Mouse (Mus musculus): Measurements from ENCODE around the gene Itpr1. TPM values are rescaled to one million over a fixed set of nuclear protein-coding genes. Genes with fewer than 3 reads are reported as not detected.
A peak's percentile ranks its signal among the peaks of the same experiment; 100 is the strongest.

Gene Itpr1
- polyA plus RNA-seq, 1 experiment from 2014 or later: 4.0 TPM

- ATAC-seq (ENCODE audit: low FRiP score, low TSS enrichment): peak; percentile 53; the same call in 1 of the 2 replicates
These were observed 223.7 kb downstream of the Itpr1 start for GRCm38 (mm10) chr6:108436608-108437007.

GRCm38 (mm10) chr6:108441290-108441689, 228.4 kb downstream of the Itpr1 start:
- H3K4me1 ChIP-seq (replicated peaks; ENCODE audit: control insufficient read depth, insufficient read depth): no peaks in the 10 kb centered on the region
- TF ChIP-seq CTCF (IDR thresholded peaks at IDR 0.05; ENCODE audit: low read depth) (peak; percentile 51), EP300 (optimal IDR thresholded peaks at IDR 0.05) (no peak)
- no peak overlapping the region for H3K4me3 ChIP-seq (ENCODE audit: low read depth, low read length)
- DNase-seq (ENCODE audit: low spot score) (no peak), ATAC-seq (ENCODE audit: low FRiP score, low TSS enrichment) (no peak)
- no peak overlapping the region for H3K27ac ChIP-seq (replicated peaks)
- H3K36me3 ChIP-seq (ENCODE audit: control insufficient read depth, insufficient read depth, low read length): peaks cover 3% of the 10 kb centered on the region; the same call in 1 of the 2 replicates
- H3K9me3 ChIP-seq (ENCODE audit: control insufficient read depth, low read length): no peaks in the 10 kb centered on the region
- H3K9ac ChIP-seq (ENCODE audit: low read length): no peak overlapping the region
- WGBS: 96% methylated on average over 2 of the region's 2 CpGs
- no peaks in the 10 kb centered on the region for H3K27me3 ChIP-seq (ENCODE audit: control insufficient read depth, insufficient read depth, low read length)
- H3K4me2 ChIP-seq (replicated peaks; ENCODE audit: low read depth): no peak overlapping the region

More at GRCm38 (mm10) chr6:108436608-108437007, 223.7 kb downstream of the Itpr1 start:
- Histone ChIP-seq H3K27ac (replicated peaks) (no peak overlapping the region), H3K9me3 (ENCODE audit: control insufficient read depth, low read length) (no peaks in the 10 kb centered on the region), H3K27me3 (ENCODE audit: control insufficient read depth, insufficient read depth, low read length) (no peaks in the 10 kb centered on the region), H3K4me1 (replicated peaks; ENCODE audit: control insufficient read depth, insufficient read depth) (no peaks in the 10 kb centered on the region), H3K4me3 (ENCODE audit: low read depth, low read length) (no peak overlapping the region), H3K4me2 (replicated peaks; ENCODE audit: low read depth) (no peak overlapping the region), H3K36me3 (ENCODE audit: control insufficient read depth, insufficient read depth, low read length) (peaks cover 3% of the 10 kb centered on the region; the same call in 1 of the 2 replicates), H3K9ac (ENCODE audit: low read length) (no peak overlapping the region)
- TF ChIP-seq EP300 (optimal IDR thresholded peaks at IDR 0.05) (no peak), CTCF (IDR thresholded peaks at IDR 0.05; ENCODE audit: low read depth) (no peak)
- WGBS: 22% methylated on average over 5 of the region's 5 CpGs
- no peak for DNase-seq (ENCODE audit: low spot score)

- Histone ChIP-seq H3K4me2 (replicated peaks; ENCODE audit: low read depth) (no peak overlapping the region), H3K9me3 (ENCODE audit: control insufficient read depth, low read length) (no peaks in the 10 kb centered on the region), H3K4me1 (replicated peaks; ENCODE audit: control insufficient read depth, insufficient read depth) (0 out of 2 replicates have a peak, but pooled peaks cover 3% of the 10 kb centered on the region), H3K36me3 (ENCODE audit: control insufficient read depth, insufficient read depth, low read length) (peaks cover 3% of the 10 kb centered on the region; the same call in 1 of the 2 replicates), H3K27ac (replicated peaks) (no peak overlapping the region), H3K9ac (ENCODE audit: low read length) (no peak overlapping the region), H3K4me3 (ENCODE audit: low read depth, low read length) (no peak overlapping the region), H3K27me3 (ENCODE audit: control insufficient read depth, insufficient read depth, low read length) (no peaks in the 10 kb centered on the region)
- peak; percentile 89 for ATAC-seq (ENCODE audit: low FRiP score, low TSS enrichment)
- DNase-seq (ENCODE audit: low spot score): peak; percentile 43
- TF ChIP-seq CTCF (IDR thresholded peaks at IDR 0.05; ENCODE audit: low read depth) (no peak), EP300 (optimal IDR thresholded peaks at IDR 0.05) (no peak)
- WGBS: 69% methylated on average over 3 of the region's 3 CpGs
These were observed 229.4 kb downstream of the Itpr1 start for GRCm38 (mm10) chr6:108442291-108442690.

GRCm38 (mm10) chr6:108444435-108444834, 231.5 kb downstream of the Itpr1 start:
- 50% methylated on average over 7 of the region's 7 CpGs for WGBS
- TF ChIP-seq CTCF (IDR thresholded peaks at IDR 0.05; ENCODE audit: low read depth) (no peak), EP300 (optimal IDR thresholded peaks at IDR 0.05) (no peak)
- H3K4me1 ChIP-seq (replicated peaks; ENCODE audit: control insufficient read depth, insufficient read depth): peaks cover 3% of the 10 kb centered on the region; the same call in 1 of the 2 replicates
- H3K9me3 ChIP-seq (ENCODE audit: control insufficient read depth, low read length): no peaks in the 10 kb centered on the region
- H3K27me3 ChIP-seq (ENCODE audit: control insufficient read depth, insufficient read depth, low read length): no peaks in the 10 kb centered on the region
- no peak for ATAC-seq (ENCODE audit: low FRiP score, low TSS enrichment)
- peaks cover 3% of the 10 kb centered on the region; the same call in 1 of the 2 replicates for H3K36me3 ChIP-seq (ENCODE audit: control insufficient read depth, insufficient read depth, low read length)
- no peak overlapping the region for H3K4me3 ChIP-seq (ENCODE audit: low read depth, low read length)
- H3K4me2 ChIP-seq (replicated peaks; ENCODE audit: low read depth): no peak overlapping the region
- no peak overlapping the region for H3K27ac ChIP-seq (replicated peaks)
- DNase-seq (ENCODE audit: low spot score): no peak
- no peak overlapping the region for H3K9ac ChIP-seq (ENCODE audit: low read length)

- no peak overlapping the region for H3K27ac ChIP-seq (replicated peaks)
- no peak for TF ChIP-seq CTCF (IDR thresholded peaks at IDR 0.05; ENCODE audit: low read depth)
- no peak for TF ChIP-seq EP300 (optimal IDR thresholded peaks at IDR 0.05)
- H3K36me3 ChIP-seq (ENCODE audit: control insufficient read depth, insufficient read depth, low read length): peaks cover 3% of the 10 kb centered on the region; the same call in 1 of the 2 replicates
- no peak for ATAC-seq (ENCODE audit: low FRiP score, low TSS enrichment)
- no peaks in the 10 kb centered on the region for H3K27me3 ChIP-seq (ENCODE audit: control insufficient read depth, insufficient read depth, low read length)
- no peak overlapping the region for H3K9ac ChIP-seq (ENCODE audit: low read length)
- H3K4me3 ChIP-seq (ENCODE audit: low read depth, low read length): no peak overlapping the region
- peaks cover 3% of the 10 kb centered on the region; the same call in 1 of the 2 replicates for H3K4me1 ChIP-seq (replicated peaks; ENCODE audit: control insufficient read depth, insufficient read depth)
- no peak for DNase-seq (ENCODE audit: low spot score)
- H3K9me3 ChIP-seq (ENCODE audit: control insufficient read depth, low read length): no peaks in the 10 kb centered on the region
- H3K4me2 ChIP-seq (replicated peaks; ENCODE audit: low read depth): no peak overlapping the region
- 64% methylated on average over 7 of the region's 7 CpGs for WGBS
These were observed 232.1 kb downstream of the Itpr1 start for GRCm38 (mm10) chr6:108445006-108445405.

- DNase-seq (ENCODE audit: low spot score): no peak
- no peak for TF ChIP-seq CTCF (IDR thresholded peaks at IDR 0.05; ENCODE audit: low read depth)
- no peak for TF ChIP-seq EP300 (optimal IDR thresholded peaks at IDR 0.05)
- H3K36me3 ChIP-seq (ENCODE audit: control insufficient read depth, insufficient read depth, low read length): no peaks in the 10 kb centered on the region
- H3K4me3 ChIP-seq (ENCODE audit: low read depth, low read length): no peak overlapping the region
- ATAC-seq (ENCODE audit: low FRiP score, low TSS enrichment): no peak
- H3K9me3 ChIP-seq (ENCODE audit: control insufficient read depth, low read length): no peaks in the 10 kb centered on the region
- 83% methylated on average over 1 of the region's 1 CpGs for WGBS
- H3K27ac ChIP-seq (replicated peaks): no peak overlapping the region; the same call in 1 of the 2 replicates
- H3K27me3 ChIP-seq (ENCODE audit: control insufficient read depth, insufficient read depth, low read length): no peaks in the 10 kb centered on the region
- no peak overlapping the region for H3K9ac ChIP-seq (ENCODE audit: low read length)
- no peak overlapping the region for H3K4me2 ChIP-seq (replicated peaks; ENCODE audit: low read depth)
- H3K4me1 ChIP-seq (replicated peaks; ENCODE audit: control insufficient read depth, insufficient read depth): peaks cover 3% of the 10 kb centered on the region; the same call in 1 of the 2 replicates
These were observed 233.9 kb downstream of the Itpr1 start for GRCm38 (mm10) chr6:108446766-108447165.
